Mouse (Mus musculus): Measurements from ENCODE around the gene Cerk. TPM values are rescaled to one million over a fixed set of nuclear protein-coding genes. Genes with fewer than 3 reads are reported as not detected.

Cerk gene
- polyA plus RNA-seq, 1 experiment from 2014 or later, result 4.7 TPM

DNA sequence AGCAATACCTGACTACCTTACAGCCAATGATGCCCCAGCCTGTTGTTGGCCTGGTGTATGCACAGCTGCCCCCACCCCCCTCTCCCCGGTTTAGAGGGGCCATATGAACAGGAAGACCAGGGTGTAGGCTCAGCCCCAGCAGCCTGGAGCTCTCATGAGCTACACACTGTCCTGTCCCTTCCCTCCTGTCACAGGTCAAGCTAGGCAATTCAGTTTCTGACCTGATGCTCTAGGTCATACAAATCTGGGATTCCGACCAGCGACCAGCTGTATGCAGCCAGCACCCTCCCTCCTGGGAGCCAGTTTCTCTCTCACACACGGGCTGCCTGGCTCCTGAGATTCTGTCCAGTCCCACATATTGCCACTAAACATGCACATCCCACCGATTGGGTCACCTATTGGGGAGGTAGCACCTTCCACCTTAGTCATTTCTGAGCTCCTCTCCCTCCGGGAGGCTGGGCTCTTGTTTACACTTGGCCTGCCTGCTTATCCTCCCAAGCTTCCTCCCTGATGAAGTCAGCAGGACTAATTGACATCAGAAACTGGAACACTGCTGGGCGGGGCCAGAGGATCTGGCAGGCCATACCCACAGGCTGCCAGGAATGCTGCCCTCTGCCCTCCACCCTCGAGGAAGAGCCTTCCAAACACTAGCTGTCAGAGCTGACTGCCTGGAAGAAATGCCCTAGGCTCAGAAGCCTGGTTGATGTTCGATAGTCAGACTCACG lies 3.0 kb upstream of the Cerk start:
- Histone ChIP-seq H3K9me3 (replicated peaks; ENCODE audit: control insufficient read depth, low read length) (no peaks in the 10 kb centered on the region), H3K4me2 (ENCODE audit: low read depth, low read length) (no peak overlapping the region), H3K4me1 (ENCODE audit: control insufficient read depth, low read depth, low read length) (peaks cover 3% of the 10 kb centered on the region; the same call in 1 of the 2 replicates), H3K9ac (ENCODE audit: low read depth, low read length) (no peak overlapping the region), H3K27me3 (ENCODE audit: control insufficient read depth, insufficient read depth, low read depth, low read length) (peaks cover 21% of the 10 kb centered on the region), H3K36me3 (ENCODE audit: control insufficient read depth, insufficient read depth) (no peaks in the 10 kb centered on the region), H3K27ac (ENCODE audit: low read length) (no peak overlapping the region), H3K4me3 (ENCODE audit: low read depth, low read length) (no peak overlapping the region)
- ATAC-seq (ENCODE audit: low read depth), result peak; percentile 7; the same call in 1 of the 2 replicates
- WGBS (ENCODE audit: insufficient replicate concordance), result 39% methylated on average over 10 of the region's 10 CpGs

- ATAC-seq (ENCODE audit: low read depth), result no peak
- H3K27ac ChIP-seq (ENCODE audit: low read length), result no peak overlapping the region
Measured at GRCm38 (mm10) chr15:86188186-86188585, 2.2 kb upstream of the Cerk start.

DNA sequence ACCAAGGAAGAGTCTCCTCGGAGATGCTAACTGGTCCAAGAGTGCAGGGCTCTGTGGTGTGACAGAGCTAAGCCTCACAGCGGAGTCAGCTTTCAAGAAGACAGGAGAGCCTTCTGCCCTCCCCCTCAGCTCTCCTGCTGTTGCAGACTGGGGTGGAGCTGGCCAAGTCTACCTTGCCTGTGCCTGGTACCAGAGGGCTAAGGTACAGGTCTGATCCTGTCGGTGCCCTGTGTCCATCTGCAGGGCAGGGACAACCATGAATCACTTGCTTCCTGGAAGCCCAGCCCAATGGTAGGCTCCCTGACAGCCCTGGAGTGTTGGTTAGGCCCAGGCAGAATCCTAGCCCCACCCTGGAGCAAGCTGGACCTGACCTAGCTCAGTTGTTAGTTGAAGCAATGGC lies 745 bp upstream of the Cerk start:
- Histone ChIP-seq H3K4me1 (ENCODE audit: control insufficient read depth, low read depth, low read length) (peaks cover 3% of the 10 kb centered on the region), H3K27ac (ENCODE audit: low read length) (no peak overlapping the region), H3K4me3 (ENCODE audit: low read depth, low read length) (no peak overlapping the region), H3K27me3 (ENCODE audit: control insufficient read depth, insufficient read depth, low read depth, low read length) (peaks cover 21% of the 10 kb centered on the region), H3K9ac (ENCODE audit: low read depth, low read length) (no peak overlapping the region), H3K36me3 (ENCODE audit: control insufficient read depth, insufficient read depth) (no peaks in the 10 kb centered on the region), H3K4me2 (ENCODE audit: low read depth, low read length) (no peak overlapping the region), H3K9me3 (replicated peaks; ENCODE audit: control insufficient read depth, low read length) (no peaks in the 10 kb centered on the region)
- ATAC-seq (ENCODE audit: low read depth), result no peak
- WGBS (ENCODE audit: insufficient replicate concordance), result 60% methylated on average over 3 of the region's 3 CpGs

More at GRCm38 (mm10) chr15:86188186-86188585, 2.2 kb upstream of the Cerk start:
- H3K9ac ChIP-seq (ENCODE audit: low read depth, low read length), result no peak overlapping the region
- peaks cover 21% of the 10 kb centered on the region for H3K27me3 ChIP-seq (ENCODE audit: control insufficient read depth, insufficient read depth, low read depth, low read length)
- no peak overlapping the region for H3K4me3 ChIP-seq (ENCODE audit: low read depth, low read length)
- no peaks in the 10 kb centered on the region for H3K36me3 ChIP-seq (ENCODE audit: control insufficient read depth, insufficient read depth)
- WGBS (ENCODE audit: insufficient replicate concordance), result 56% methylated on average over 5 of the region's 5 CpGs
- H3K9me3 ChIP-seq (replicated peaks; ENCODE audit: control insufficient read depth, low read length), result no peaks in the 10 kb centered on the region
- H3K4me2 ChIP-seq (ENCODE audit: low read depth, low read length), result no peak overlapping the region
- peaks cover 3% of the 10 kb centered on the region; the same call in 1 of the 2 replicates for H3K4me1 ChIP-seq (ENCODE audit: control insufficient read depth, low read depth, low read length)

DNA sequence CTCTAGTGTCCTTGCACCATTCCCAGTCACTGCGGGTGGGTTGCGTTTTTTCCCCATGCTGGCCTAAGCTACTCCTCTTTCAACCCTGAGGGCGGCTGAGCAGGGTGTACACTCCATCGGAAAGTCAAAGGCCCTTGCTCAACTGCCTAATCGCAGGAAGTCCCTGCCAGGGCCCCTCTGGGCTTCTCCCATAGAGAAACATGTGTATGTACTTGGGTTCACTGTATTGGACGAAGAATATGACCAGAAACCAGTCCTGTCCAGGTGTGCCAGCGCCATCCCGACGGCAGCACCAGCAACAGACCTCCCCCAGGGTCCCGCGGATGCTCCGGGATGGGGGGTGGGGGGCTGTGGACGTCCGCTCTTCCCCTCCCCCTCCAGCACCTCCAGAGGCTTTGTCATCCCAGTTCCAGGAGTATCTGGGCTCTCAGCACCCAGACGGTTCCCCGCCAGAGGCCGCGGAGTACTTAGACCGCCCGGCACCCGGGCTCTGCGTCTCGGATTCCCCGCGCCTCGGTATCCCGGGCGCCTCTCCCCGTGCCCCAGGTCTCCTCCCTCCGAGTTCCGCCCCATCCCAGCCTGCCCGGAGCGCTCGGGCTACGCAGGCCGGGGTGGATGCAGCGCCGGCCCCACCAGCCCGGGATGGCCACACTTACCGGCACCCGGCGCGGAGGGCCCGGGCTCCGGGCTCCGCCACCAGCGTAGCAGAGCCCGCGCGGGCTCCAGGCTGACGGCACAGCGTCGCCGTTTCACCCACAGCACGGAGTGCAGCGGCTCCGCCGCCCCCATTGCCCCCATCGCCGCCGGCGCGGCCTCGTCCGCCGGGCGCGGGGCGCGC lies 871 bp downstream of the Cerk start:
- Histone ChIP-seq H3K9me3 (replicated peaks; ENCODE audit: control insufficient read depth, low read length) (no peaks in the 10 kb centered on the region), H3K27me3 (ENCODE audit: control insufficient read depth, insufficient read depth, low read depth, low read length) (peaks cover 21% of the 10 kb centered on the region), H3K4me1 (ENCODE audit: control insufficient read depth, low read depth, low read length) (peaks cover 3% of the 10 kb centered on the region), H3K4me2 (ENCODE audit: low read depth, low read length) (peak overlapping the region; percentile 72), H3K27ac (ENCODE audit: low read length) (peak overlapping the region; percentile 75), H3K9ac (ENCODE audit: low read depth, low read length) (peak overlapping the region; percentile 60), H3K4me3 (ENCODE audit: low read depth, low read length) (peak overlapping the region; percentile 67), H3K36me3 (ENCODE audit: control insufficient read depth, insufficient read depth) (no peaks in the 10 kb centered on the region)
- WGBS (ENCODE audit: insufficient replicate concordance), result under 1% methylated on average over 70 of the region's 70 CpGs
- peak; percentile 22; the same call in 1 of the 2 replicates for ATAC-seq (ENCODE audit: low read depth)

DNA sequence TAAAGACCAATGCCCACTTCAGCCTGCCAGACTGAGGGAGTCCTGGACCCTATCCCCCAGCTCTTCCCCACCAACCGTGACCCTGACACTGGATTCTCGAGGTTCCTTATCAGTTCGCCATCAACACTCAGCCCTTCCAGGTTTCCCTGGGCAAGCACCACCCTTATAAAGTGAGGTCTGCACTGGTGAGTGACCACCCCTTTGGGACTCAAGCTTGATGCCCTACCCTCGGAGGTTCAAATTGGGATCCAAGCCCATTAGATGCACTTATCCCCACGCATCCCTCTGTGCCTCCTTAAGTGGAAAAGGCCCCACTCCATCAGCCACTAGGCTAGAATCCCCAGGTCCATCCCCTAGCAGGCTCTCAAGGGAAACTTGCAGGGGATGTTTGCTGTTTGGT lies 1.9 kb downstream of the Cerk start:
- Histone ChIP-seq H3K27ac (ENCODE audit: low read length) (no peak overlapping the region), H3K4me3 (ENCODE audit: low read depth, low read length) (peak overlapping the region; percentile 5), H3K27me3 (ENCODE audit: control insufficient read depth, insufficient read depth, low read depth, low read length) (peaks cover 21% of the 10 kb centered on the region), H3K36me3 (ENCODE audit: control insufficient read depth, insufficient read depth) (no peaks in the 10 kb centered on the region), H3K9ac (ENCODE audit: low read depth, low read length) (no peak overlapping the region), H3K4me1 (ENCODE audit: control insufficient read depth, low read depth, low read length) (peaks cover 3% of the 10 kb centered on the region), H3K4me2 (ENCODE audit: low read depth, low read length) (peak overlapping the region; percentile 72; the same call in 1 of the 2 replicates), H3K9me3 (replicated peaks; ENCODE audit: control insufficient read depth, low read length) (no peaks in the 10 kb centered on the region)
- no peak for ATAC-seq (ENCODE audit: low read depth)
- 41% methylated on average over 5 of the region's 5 CpGs for WGBS (ENCODE audit: insufficient replicate concordance)

- H3K36me3 ChIP-seq (ENCODE audit: control insufficient read depth, insufficient read depth), result no peaks in the 10 kb centered on the region
- no peak for ATAC-seq (ENCODE audit: low read depth)
- H3K4me1 ChIP-seq (ENCODE audit: control insufficient read depth, low read depth, low read length), result peaks cover 3% of the 10 kb centered on the region
- no peak overlapping the region for H3K4me3 ChIP-seq (ENCODE audit: low read depth, low read length)
- WGBS (ENCODE audit: insufficient replicate concordance), result 74% methylated on average over 8 of the region's 8 CpGs
- H3K27me3 ChIP-seq (ENCODE audit: control insufficient read depth, insufficient read depth, low read depth, low read length), result peaks cover 21% of the 10 kb centered on the region
- no peak overlapping the region for H3K9ac ChIP-seq (ENCODE audit: low read depth, low read length)
- no peak overlapping the region for H3K4me2 ChIP-seq (ENCODE audit: low read depth, low read length)
- H3K9me3 ChIP-seq (replicated peaks; ENCODE audit: control insufficient read depth, low read length), result no peaks in the 10 kb centered on the region
- no peak overlapping the region for H3K27ac ChIP-seq (ENCODE audit: low read length)
Measured at GRCm38 (mm10) chr15:86183484-86183883, 2.5 kb downstream of the Cerk start.

GRCm38 (mm10) chr15:86182646-86183045 lies 3.3 kb downstream of the Cerk start:
- Histone ChIP-seq H3K9ac (ENCODE audit: low read depth, low read length) (no peak overlapping the region), H3K9me3 (replicated peaks; ENCODE audit: control insufficient read depth, low read length) (no peaks in the 10 kb centered on the region), H3K4me2 (ENCODE audit: low read depth, low read length) (peak overlapping the region; percentile 24; the same call in 1 of the 2 replicates), H3K4me3 (ENCODE audit: low read depth, low read length) (no peak overlapping the region), H3K27ac (ENCODE audit: low read length) (peak overlapping the region; percentile 71), H3K36me3 (ENCODE audit: control insufficient read depth, insufficient read depth) (no peaks in the 10 kb centered on the region), H3K27me3 (ENCODE audit: control insufficient read depth, insufficient read depth, low read depth, low read length) (peaks cover 21% of the 10 kb centered on the region), H3K4me1 (ENCODE audit: control insufficient read depth, low read depth, low read length) (peaks cover 3% of the 10 kb centered on the region)
- no peak for ATAC-seq (ENCODE audit: low read depth)
- 31% methylated on average over 13 of the region's 13 CpGs for WGBS (ENCODE audit: insufficient replicate concordance)

DNA sequence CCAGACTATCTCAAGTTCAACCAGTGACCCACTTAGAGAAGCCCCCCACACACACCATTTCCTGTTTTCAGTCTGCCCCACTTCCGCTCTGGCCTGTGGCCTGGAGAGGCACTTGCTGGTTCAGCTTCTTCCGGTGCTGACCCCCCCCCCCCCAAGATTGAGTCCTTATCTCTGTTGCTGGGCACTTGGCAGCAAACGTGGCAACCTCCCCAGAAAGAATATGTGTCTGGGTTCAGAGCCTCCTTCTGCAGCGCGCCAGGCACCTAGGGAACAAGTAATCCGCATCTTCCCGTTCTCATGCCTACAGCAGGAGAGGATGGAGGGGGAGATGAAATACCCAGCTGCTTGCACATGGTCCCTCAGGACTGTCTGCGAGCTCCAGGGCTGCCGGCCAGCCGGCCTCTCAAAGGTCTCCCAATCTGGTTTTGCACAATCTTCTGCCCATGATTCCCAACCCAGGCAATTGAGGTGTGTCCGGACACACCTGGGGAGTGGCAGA lies 4.0 kb downstream of the Cerk start:
- ATAC-seq (ENCODE audit: low read depth), result no peak
- Histone ChIP-seq H3K27ac (ENCODE audit: low read length) (peak overlapping the region; percentile 71), H3K9me3 (replicated peaks; ENCODE audit: control insufficient read depth, low read length) (no peaks in the 10 kb centered on the region), H3K36me3 (ENCODE audit: control insufficient read depth, insufficient read depth) (no peaks in the 10 kb centered on the region), H3K4me2 (ENCODE audit: low read depth, low read length) (0 out of 2 replicates have a peak overlapping the region, but pooled peaks have one; percentile 24), H3K4me3 (ENCODE audit: low read depth, low read length) (no peak overlapping the region), H3K9ac (ENCODE audit: low read depth, low read length) (no peak overlapping the region), H3K4me1 (ENCODE audit: control insufficient read depth, low read depth, low read length) (peaks cover 3% of the 10 kb centered on the region), H3K27me3 (ENCODE audit: control insufficient read depth, insufficient read depth, low read depth, low read length) (peaks cover 21% of the 10 kb centered on the region)
- whole genome bisulfite sequencing (ENCODE audit: insufficient replicate concordance), result 4% methylated on average over 11 of the region's 11 CpGs

Data from liver, embryonic 16.5 days (tissue).